Mouse (Mus musculus): ENCODE results near the gene Ogg1. TPM values are rescaled to one million over a fixed set of nuclear protein-coding genes. Genes with fewer than 3 reads are reported as not detected.

Ogg1 gene
- polyA plus RNA-seq, 1 experiment, result 0.56 TPM

DNA sequence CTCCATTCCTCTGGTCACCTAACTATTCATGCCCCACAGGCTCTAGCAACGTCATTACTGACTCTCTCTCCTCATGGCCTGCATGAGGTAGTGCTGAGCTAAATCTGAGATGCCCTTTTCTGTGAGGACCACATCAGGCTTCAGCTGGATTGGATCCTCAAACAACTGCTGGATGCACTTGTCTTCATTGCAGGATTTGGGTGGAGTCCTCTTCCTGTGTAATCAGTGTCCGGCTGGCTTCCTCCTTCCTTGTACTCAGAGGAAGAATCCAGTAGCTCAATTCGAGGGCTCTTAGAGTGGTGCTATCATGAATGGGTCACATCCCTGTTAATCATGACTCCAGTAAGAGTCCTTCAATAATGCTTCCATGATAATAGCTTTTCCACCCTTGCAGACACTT lies 26.9 kb downstream of the Ogg1 start:
- Histone ChIP-seq H3K4me1 (ENCODE audit: control insufficient read depth) (no peaks in the 10 kb centered on the region), H3K36me3 (ENCODE audit: control insufficient read depth) (no peaks in the 10 kb centered on the region), H3K9me3 (ENCODE audit: control insufficient read depth, low read length) (no peaks in the 10 kb centered on the region), H3K4me3 (replicated peaks) (no peak overlapping the region), H3K27me3 (ENCODE audit: control insufficient read depth) (peaks cover 2% of the 10 kb centered on the region)
- TF ChIP-seq TAL1 (IDR thresholded peaks at IDR 0.05; ENCODE audit: low read length) (no peak), GATA1 (IDR thresholded peaks at IDR 0.05; ENCODE audit: low read length) (no peak)

DNA sequence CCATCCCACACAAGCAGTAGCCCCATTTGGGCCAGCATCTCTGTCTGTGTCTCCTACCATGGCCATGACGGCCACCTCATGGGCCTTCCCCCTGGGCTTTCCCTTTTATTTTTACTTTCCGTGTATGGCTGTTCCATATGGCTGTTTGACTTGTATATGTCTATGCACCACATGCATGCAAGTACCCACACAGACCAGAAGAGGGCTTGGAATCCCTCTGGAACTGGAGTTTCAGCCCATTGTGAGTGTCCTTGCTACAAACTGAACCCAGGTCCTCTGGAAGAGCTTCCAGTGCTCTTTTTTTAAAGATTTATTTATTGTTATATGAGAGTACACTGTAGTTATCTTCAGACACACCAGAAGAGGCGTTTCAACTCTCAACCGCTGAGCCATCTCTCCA lies 34.7 kb downstream of the Ogg1 start:
- Histone ChIP-seq H3K9me3 (ENCODE audit: control insufficient read depth, low read length) (no peaks in the 10 kb centered on the region), H3K36me3 (ENCODE audit: control insufficient read depth) (peaks cover 3% of the 10 kb centered on the region; the same call in 1 of the 2 replicates), H3K4me3 (replicated peaks) (no peak overlapping the region), H3K4me1 (ENCODE audit: control insufficient read depth) (no peaks in the 10 kb centered on the region; the same call in 1 of the 2 replicates), H3K27me3 (ENCODE audit: control insufficient read depth) (no peaks in the 10 kb centered on the region; the same call in 1 of the 2 replicates)
- no peak for TF ChIP-seq TAL1 (IDR thresholded peaks at IDR 0.05; ENCODE audit: low read length)
- no peak for TF ChIP-seq GATA1 (IDR thresholded peaks at IDR 0.05; ENCODE audit: low read length)

DNA sequence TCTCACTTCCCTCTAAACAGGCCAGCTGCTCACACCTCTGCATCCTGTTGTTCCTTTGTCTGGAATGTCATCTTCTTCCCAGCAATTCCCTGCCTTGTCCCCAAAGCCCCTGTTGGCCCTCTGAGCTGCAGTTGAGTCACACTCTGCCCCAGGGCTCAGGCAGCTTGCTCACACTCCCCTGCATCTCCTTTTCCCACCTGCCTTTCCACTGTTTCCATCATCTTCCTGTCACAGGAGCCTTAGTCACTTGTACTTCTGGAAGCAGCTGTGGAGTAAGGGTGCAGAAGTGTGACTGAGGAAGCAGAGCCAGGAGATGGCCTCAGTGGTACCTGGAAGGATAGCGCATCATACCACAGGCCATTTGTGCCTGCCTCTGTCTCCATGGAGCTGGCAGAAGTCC lies 35.5 kb downstream of the Ogg1 start:
- TF ChIP-seq TAL1 (IDR thresholded peaks at IDR 0.05; ENCODE audit: low read length) (no peak), GATA1 (IDR thresholded peaks at IDR 0.05; ENCODE audit: low read length) (no peak)
- Histone ChIP-seq H3K4me1 (ENCODE audit: control insufficient read depth) (no peaks in the 10 kb centered on the region; the same call in 1 of the 2 replicates), H3K9me3 (ENCODE audit: control insufficient read depth, low read length) (no peaks in the 10 kb centered on the region), H3K36me3 (ENCODE audit: control insufficient read depth) (peaks cover 10% of the 10 kb centered on the region), H3K27me3 (ENCODE audit: control insufficient read depth) (no peaks in the 10 kb centered on the region; the same call in 1 of the 2 replicates), H3K4me3 (replicated peaks) (no peak overlapping the region)

DNA sequence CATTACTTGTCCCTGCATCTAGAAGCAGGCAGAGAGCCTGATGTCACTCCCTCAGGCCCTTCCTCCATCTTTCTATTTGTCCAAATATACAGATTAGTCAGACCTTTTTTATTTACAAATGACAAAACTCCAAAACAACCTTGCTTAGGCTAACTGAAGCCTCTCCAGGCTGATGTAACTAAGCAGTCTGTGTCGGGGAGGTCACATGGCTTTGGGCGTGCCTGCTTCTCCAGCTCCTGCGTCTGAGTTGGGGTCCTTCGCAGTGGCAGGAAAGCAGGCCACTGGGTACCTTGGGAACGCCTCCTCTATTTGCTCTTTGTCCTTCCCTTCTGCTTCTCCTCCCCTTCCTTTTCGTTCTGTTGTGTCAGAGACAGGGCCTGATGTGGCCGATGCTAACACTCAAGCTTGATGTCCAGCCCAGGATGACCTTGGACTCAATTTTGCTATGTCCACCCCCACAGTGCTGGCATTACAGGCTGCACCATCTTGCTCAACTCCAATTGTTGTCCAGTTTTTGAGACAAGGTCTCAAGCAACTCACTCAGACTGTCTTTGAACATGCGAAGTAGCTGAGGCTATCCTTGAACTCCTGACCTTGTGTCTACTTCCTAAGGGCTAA lies 37.9 kb downstream of the Ogg1 start:
- Histone ChIP-seq H3K4me3 (replicated peaks) (no peak overlapping the region), H3K4me1 (ENCODE audit: control insufficient read depth) (no peaks in the 10 kb centered on the region; the same call in 1 of the 2 replicates), H3K27me3 (ENCODE audit: control insufficient read depth) (no peaks in the 10 kb centered on the region), H3K9me3 (ENCODE audit: control insufficient read depth, low read length) (no peaks in the 10 kb centered on the region), H3K36me3 (ENCODE audit: control insufficient read depth) (peaks cover 29% of the 10 kb centered on the region)
- TF ChIP-seq TAL1 (IDR thresholded peaks at IDR 0.05; ENCODE audit: low read length), result no peak
- TF ChIP-seq GATA1 (IDR thresholded peaks at IDR 0.05; ENCODE audit: low read length), result no peak

DNA sequence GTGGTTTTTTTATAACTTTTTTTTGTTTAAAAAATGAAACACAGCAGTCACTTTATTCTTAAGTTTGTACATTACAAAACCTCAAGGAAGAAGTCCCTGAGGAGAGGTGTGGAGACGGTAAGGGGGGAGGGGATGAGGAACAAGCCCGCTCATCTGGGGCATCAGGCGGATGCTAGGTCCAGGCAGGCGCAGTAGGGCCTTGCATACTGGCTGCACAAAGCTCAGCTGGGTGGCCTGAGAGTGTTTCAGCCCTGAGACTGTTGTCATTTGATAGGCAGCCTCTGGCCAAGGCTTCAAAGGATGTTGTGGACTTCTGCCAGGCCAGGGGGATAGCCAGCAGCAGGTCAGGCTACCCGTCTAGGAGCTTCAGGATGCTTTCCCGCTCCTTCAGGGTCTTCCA lies 39.9 kb downstream of the Ogg1 start:
- H3K27me3 ChIP-seq (ENCODE audit: control insufficient read depth), result no peaks in the 10 kb centered on the region
- TF ChIP-seq GATA1 (IDR thresholded peaks at IDR 0.05; ENCODE audit: low read length) (no peak), TAL1 (IDR thresholded peaks at IDR 0.05; ENCODE audit: low read length) (no peak)
- H3K36me3 ChIP-seq (ENCODE audit: control insufficient read depth), result peaks cover 50% of the 10 kb centered on the region
- H3K4me1 ChIP-seq (ENCODE audit: control insufficient read depth), result no peaks in the 10 kb centered on the region; the same call in 1 of the 2 replicates
- no peak overlapping the region for H3K4me3 ChIP-seq (replicated peaks)
- no peaks in the 10 kb centered on the region for H3K9me3 ChIP-seq (ENCODE audit: control insufficient read depth, low read length)

DNA sequence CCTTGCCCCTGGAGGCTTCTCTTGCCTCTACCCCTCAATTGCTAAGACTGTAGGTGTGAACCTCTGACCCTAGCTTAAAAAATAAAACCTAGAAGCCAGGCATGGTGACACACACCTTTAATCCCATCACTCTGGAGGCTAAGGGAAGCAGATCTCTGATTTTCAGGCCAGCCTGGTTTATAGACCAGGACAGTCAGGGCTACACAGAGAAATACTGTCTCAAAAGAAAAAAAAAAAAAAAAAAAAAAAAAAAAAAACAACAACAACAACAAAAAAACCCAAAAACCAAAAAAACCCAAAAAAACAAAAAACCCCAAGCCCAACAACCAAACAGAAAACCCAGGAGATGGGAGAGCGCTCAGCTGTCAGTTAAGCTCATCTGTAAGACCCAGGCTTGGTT lies 40.8 kb downstream of the Ogg1 start:
- Histone ChIP-seq H3K27me3 (ENCODE audit: control insufficient read depth) (no peaks in the 10 kb centered on the region), H3K4me1 (ENCODE audit: control insufficient read depth) (peaks cover 6% of the 10 kb centered on the region), H3K4me3 (replicated peaks) (no peak overlapping the region), H3K9me3 (ENCODE audit: control insufficient read depth, low read length) (no peaks in the 10 kb centered on the region), H3K36me3 (ENCODE audit: control insufficient read depth) (peaks cover 59% of the 10 kb centered on the region)
- no peak for TF ChIP-seq TAL1 (IDR thresholded peaks at IDR 0.05; ENCODE audit: low read length)
- TF ChIP-seq GATA1 (IDR thresholded peaks at IDR 0.05; ENCODE audit: low read length), result no peak

DNA sequence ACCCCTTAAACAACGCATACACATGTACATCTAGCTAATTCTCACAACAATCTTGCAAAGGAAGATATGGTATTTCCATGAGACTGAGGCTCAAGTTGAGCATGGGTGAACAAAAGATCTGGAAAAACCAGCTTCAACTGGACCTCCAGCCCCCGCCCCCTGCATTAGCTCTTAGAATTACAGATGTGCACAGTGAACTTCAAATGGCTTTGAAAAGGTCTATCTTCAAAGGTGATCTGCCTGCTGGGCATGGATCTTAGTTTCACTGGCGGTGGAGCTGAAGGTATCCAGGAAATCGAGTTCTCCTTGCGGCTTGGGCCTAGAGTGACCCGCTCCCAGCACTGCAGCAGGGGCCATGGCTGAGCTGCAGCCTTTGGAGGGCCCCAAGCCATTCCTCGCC lies 41.4 kb downstream of the Ogg1 start:
- H3K27me3 ChIP-seq (ENCODE audit: control insufficient read depth), result no peaks in the 10 kb centered on the region
- H3K4me1 ChIP-seq (ENCODE audit: control insufficient read depth), result peaks cover 11% of the 10 kb centered on the region
- peaks cover 64% of the 10 kb centered on the region for H3K36me3 ChIP-seq (ENCODE audit: control insufficient read depth)
- no peaks in the 10 kb centered on the region for H3K9me3 ChIP-seq (ENCODE audit: control insufficient read depth, low read length)
- no peak for TF ChIP-seq TAL1 (IDR thresholded peaks at IDR 0.05; ENCODE audit: low read length)
- H3K4me3 ChIP-seq (replicated peaks), result no peak overlapping the region

DNA sequence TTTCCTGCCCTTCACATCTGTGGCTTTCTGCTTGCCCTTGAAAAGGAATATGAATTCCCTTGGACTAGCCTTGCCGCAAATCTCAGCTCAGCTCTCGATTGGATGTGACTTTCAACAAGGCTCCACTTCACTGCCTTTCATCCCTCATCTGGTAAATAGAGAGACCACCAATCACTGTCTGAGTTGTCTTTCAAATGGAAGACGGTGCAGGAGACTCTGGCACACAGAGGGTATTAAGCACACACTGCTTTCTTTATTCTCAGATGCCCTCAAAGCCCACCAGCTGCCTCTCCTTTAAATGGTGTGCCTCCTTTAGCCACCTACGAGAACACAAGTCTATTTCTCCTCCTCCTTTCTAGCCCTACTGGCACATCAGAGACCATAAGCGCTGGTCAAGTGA lies 41.8 kb downstream of the Ogg1 start:
- peaks cover 69% of the 10 kb centered on the region for H3K36me3 ChIP-seq (ENCODE audit: control insufficient read depth)
- H3K9me3 ChIP-seq (ENCODE audit: control insufficient read depth, low read length), result no peaks in the 10 kb centered on the region
- TF ChIP-seq TAL1 (IDR thresholded peaks at IDR 0.05; ENCODE audit: low read length), result no peak
- TF ChIP-seq GATA1 (IDR thresholded peaks at IDR 0.05; ENCODE audit: low read length), result no peak
- H3K27me3 ChIP-seq (ENCODE audit: control insufficient read depth), result no peaks in the 10 kb centered on the region
- peaks cover 16% of the 10 kb centered on the region for H3K4me1 ChIP-seq (ENCODE audit: control insufficient read depth)
- H3K4me3 ChIP-seq (replicated peaks), result no peak overlapping the region

DNA sequence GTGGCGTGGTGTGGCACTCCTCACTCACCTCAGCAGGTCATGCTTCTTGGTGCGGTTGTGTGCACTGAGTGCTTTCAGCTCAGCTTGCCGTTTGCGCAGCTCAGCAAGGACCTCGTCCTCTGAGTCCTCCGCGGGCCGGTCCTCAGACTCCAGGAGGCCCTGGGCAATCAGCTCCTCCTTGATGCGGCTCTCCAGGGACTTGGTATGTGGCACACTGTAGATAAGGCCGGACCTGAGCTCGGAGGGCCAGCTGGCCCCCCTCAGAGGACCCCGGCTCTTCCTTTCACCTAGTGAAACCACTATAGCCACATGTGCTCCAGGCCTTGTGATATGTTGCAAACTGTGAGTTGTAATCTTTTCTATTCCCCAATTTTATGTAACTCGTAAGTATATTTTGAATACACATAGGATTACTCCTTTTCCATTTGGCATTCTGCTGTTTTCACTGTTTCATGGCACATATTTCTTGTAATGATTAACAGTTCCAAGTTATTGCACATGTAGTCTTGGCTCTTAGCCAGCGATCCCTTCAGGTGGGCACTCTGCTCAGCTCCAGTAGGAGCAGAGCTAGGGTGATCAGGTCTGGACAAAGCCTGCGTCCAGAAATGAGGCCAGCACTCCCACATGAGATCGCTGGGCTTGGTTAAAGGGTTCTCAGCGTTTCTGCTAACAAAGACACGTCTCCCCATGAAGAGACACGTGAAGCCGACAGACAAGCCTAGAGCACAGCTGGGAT lies 43.6 kb downstream of the Ogg1 start:
- Histone ChIP-seq H3K9me3 (ENCODE audit: control insufficient read depth, low read length) (no peaks in the 10 kb centered on the region), H3K36me3 (ENCODE audit: control insufficient read depth) (peaks cover 86% of the 10 kb centered on the region), H3K4me1 (ENCODE audit: control insufficient read depth) (peaks cover 29% of the 10 kb centered on the region), H3K4me3 (replicated peaks) (no peak overlapping the region), H3K27me3 (ENCODE audit: control insufficient read depth) (no peaks in the 10 kb centered on the region)
- TF ChIP-seq GATA1 (IDR thresholded peaks at IDR 0.05; ENCODE audit: low read length), result no peak
